Mouse (Mus musculus) olfactory bulb, adult 2 months (tissue): ENCODE data around the gene Sfxn5. TPM values are rescaled to one million over a fixed set of nuclear protein-coding genes. Genes with fewer than 3 reads are reported as not detected.

Experiments
- H3K27ac ChIP-seq: fragments of 200-500 bp; 2 replicates; pipeline ENCODE4 v1.5.1; 2012; ENCODE audit warnings: low read depth, low read length; ENCODE audit not compliant: insufficient read depth
- H3K4me1 ChIP-seq: fragments of 200-500 bp; 2 replicates; pipeline ENCODE4 v1.6.1; 2012; ENCODE audit warnings: low read length; ENCODE audit not compliant: control insufficient read depth, insufficient read depth
- H3K4me3 ChIP-seq: fragments of 200-500 bp; 2 replicates; pipeline ENCODE4 v1.5.1; 2012; ENCODE audit warnings: mild to moderate bottlenecking, low read depth, low read length, moderate library complexity; ENCODE audit not compliant: insufficient read depth
- CTCF ChIP-seq: fragments of 200-500 bp; IDR thresholded peaks from 2 replicates; pipeline ENCODE4 v1.5.1; 2012; ENCODE audit warnings: low read depth, mild to moderate bottlenecking, low read length, moderate library complexity; ENCODE audit not compliant: insufficient read depth
- POLR2A ChIP-seq: fragments of 200-500 bp; IDR thresholded peaks from 2 replicates; pipeline ENCODE4 v1.6.1; 2012; ENCODE audit warnings: mild to moderate bottlenecking, low read depth, low read length, moderate library complexity; ENCODE audit not compliant: insufficient read depth
- WGBS: fragments of 180-500 bp; shearing (Covaris S2); methylation state at CpG from one replicate; pipeline ENCODE4 v1.1.7; 2018; 5-methylcytosine and 5-hydroxymethylcytosine counted together
- polyA plus RNA-seq: library from polyadenylated mRNA; stranded (reverse); fragments of >200 nt; gene quantifications from 2 replicates; pipeline ENCODE4 v1.2.4, GENCODE M21; 2012; ENCODE audit warnings: low replicate concordance; ENCODE audit not compliant: missing spikeins, insufficient read depth, insufficient read length

Sfxn5 gene
- polyA plus RNA-seq, 1 experiment, result not detected

DNA sequence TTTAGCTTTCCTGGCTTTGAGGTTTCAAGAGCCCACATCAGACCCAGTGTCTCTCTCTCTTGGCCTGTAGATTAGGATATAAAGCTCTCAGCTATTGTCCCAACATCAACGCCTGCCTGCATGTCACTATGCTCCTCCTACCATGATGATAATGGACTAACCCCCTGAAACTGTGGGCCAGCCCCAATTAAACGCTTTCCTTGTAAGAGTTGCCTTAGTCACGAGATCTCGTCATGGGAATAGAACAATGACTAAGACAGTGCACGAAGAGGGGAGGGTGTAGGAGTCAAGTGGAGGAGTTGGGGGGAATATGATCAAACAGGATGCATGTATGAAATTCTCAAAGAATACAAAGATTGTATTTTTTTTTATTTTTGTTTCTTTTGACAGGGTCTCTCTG lies 28.3 kb downstream of the Sfxn5 start:
- Histone ChIP-seq H3K27ac (0 out of 2 replicates have a peak overlapping the region, but pooled peaks have one; percentile 21), H3K4me1 (peaks cover 5% of the 10 kb centered on the region; the same call in 1 of the 2 replicates), H3K4me3 (no peak overlapping the region)
- TF ChIP-seq POLR2A (no peak), CTCF (no peak)
- WGBS, result 38% methylated on average over 5 of the region's 5 CpGs

DNA sequence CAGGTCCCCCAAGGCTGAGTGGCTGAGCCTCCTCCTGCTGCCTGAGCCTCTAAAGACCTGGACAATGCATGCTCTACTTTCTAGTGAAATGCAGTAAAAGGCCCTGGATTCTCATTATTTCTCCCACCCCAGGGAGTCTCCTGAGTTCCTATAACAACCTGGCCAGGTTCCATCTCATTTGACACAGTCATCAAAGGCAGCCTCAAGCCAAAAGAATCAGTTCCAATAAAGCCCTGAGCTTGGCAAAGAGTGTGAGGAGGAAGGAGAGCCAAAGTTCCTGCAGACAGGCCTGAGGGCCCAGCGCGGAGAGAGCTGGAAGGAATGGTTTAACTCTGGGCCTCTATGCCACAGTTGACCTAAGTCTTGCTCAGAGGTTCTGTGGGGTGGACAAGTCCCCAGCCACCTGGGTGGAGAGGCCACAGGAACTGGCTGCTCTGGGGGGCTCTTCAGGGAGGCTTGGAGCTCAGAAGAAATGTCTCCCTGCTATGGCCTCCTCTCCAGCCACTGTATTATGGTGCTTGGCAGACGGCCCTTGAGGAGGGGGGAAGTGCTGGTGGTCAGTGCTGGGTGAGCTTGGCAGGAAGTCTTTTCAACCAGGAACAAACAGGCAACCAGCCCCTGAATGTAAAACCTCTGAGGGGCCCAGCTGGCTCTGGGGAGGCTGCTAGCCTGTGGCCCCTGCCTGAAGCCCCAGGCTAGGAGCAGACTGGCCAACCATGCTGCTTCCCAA lies 30.7 kb downstream of the Sfxn5 start:
- Histone ChIP-seq H3K4me1 (peaks cover 5% of the 10 kb centered on the region; the same call in 1 of the 2 replicates), H3K4me3 (no peak overlapping the region), H3K27ac (peak overlapping the region; percentile 40)
- TF ChIP-seq CTCF (no peak), POLR2A (no peak)
- WGBS, result 59% methylated on average over 3 of the region's 3 CpGs

DNA sequence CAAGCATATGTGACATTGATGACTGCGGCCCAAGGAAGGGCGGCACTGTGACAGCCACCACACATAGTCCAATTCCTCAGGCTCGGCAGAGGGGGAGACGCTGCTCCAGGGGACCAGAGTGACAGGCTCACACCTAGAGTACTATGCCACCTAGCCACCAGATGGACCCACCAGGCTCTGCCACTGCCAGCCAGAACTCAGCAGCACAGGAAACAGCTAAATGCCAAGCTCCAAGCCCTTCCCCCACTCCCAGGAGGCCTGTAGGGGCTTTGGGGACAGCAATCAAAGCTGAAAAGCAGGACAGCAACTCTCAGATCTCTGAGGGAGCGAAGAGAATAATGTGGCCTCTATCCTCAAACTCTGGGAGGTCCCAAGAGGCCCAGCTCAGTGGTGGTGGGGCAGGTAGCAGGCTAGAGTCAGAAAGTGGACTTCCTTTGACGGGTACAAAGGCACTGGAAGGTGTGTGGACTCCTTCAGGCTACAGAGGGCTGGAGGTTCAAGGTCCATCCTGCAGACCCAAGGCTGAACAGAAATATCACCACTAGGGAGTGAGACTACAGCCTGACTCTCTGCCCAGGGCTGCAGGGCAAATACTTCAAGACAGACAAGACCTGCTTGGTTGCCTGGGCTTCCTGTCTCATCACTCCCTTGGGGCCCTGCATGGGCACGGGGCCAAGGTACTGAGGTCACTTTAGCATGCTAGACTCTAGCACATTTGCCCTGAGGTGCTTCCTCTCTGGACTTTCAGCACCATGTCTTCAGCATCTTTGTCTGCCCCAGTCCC lies 37.6 kb downstream of the Sfxn5 start:
- TF ChIP-seq POLR2A (no peak), CTCF (no peak)
- Histone ChIP-seq H3K27ac (no peak overlapping the region), H3K4me3 (no peak overlapping the region), H3K4me1 (peaks cover 17% of the 10 kb centered on the region)
- 72% methylated on average over 7 of the region's 7 CpGs for WGBS

DNA sequence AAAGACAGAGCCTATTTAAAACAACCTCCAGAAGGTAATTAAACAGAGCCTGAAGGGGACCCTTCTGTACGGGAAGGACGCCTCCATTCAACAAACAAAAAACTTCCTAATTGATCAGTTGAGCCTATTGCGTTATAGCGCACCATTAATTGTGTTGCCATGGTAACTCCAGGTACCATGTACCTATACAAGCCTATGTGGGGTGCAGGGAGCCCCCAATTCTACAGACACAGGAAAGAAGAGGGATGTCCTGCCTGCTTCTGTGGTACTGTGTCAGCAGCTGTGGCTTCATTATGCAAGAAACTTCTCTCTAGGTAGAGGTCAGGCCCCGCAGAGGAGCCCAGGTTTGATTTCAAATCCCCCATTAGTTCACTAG lies 39.2 kb downstream of the Sfxn5 start:
- 59% methylated on average over 5 of the region's 5 CpGs for WGBS

DNA sequence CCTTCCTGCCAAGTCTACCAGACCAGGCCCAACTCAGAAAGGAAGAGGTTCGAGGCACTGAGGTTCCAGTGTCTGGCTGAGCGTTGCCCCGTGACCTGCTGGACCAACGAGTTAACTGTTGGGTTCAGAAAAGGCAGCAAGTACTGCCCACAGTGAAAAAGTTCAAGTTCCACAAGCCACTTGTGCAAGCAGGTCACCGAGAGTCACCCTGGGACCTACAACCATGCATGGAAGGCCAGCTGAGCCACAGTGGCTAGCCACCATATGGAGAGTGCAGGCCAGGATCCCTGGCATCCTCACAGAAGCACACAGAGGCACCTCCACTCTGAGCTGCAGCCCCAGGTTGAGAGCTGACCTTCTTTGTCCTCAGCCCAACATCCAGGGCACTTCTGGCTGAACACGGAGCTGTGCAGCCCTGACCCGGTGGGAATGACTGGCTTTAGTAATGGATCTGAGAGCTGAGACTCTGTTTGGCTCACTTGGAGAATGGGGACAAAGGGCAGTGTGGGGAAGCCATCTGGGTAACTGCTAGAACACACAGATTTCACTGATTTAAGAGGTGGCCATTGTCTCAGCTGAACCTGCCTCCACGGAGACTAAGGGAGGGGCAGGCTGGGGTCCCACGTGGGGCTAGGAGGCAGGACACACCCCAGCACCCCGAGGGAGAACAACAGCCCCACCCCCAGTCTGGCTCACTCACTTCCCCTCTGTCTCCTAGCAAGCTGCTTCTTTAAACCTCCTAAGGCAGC lies 39.8 kb downstream of the Sfxn5 start:
- Histone ChIP-seq H3K4me3 (no peak overlapping the region), H3K27ac (0 out of 2 replicates have a peak overlapping the region, but pooled peaks have one; percentile 16), H3K4me1 (peaks cover 17% of the 10 kb centered on the region)
- WGBS, result 50% methylated on average over 10 of the region's 10 CpGs
- TF ChIP-seq CTCF (no peak), POLR2A (no peak)

More for the DNA sequence above, 39.2 kb downstream of the Sfxn5 start:
- H3K4me3 ChIP-seq, result no peak overlapping the region
- H3K27ac ChIP-seq, result no peak overlapping the region
- TF ChIP-seq POLR2A (no peak), CTCF (no peak)
- H3K4me1 ChIP-seq, result peaks cover 17% of the 10 kb centered on the region

DNA sequence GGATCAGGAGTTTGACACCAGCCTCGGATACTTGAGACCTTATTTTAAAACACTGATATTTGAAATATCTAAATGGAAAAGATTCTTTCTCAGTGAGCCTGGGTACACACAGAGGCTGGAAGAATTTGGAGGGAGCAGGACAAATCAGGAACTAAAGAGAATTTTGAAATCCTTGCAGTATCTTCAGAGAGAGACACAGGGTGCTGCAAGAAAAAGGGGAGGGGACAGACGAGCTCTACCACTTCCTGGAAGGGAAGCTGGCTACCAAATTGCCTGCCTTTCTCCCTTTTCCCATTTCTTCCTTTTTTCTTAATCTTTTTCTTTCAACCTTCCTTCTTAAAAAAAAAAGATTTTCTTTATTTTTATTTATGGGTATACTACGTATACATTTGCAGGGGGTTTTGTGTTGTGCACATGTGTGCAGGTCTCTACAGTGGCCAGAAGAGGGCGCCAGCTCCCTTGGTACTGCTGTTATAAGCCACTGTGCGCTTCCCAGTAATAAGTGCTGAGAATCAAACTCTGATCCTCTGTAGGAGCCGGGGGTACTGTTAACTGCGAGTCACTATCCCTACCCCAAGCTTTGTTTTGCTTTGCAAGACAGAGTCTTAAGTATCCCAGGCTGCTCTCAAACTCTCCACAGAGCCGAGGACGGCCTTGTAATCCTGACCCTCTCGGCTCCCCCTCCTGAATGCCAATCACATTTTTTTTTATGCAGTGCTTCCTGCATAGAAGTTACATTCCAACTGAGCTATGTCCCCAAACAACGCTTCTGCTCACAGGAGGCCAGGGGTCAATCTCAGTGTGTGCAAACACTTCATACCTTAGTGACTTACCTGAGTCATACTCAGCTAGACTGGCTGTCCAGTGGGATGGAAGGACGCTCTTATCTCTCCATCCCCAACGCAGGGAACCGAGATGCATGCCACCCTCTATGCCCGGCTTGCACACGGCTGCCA lies 42.1 kb downstream of the Sfxn5 start:
- Histone ChIP-seq H3K4me3 (no peak overlapping the region), H3K4me1 (peaks cover 19% of the 10 kb centered on the region), H3K27ac (no peak overlapping the region)
- no peak for TF ChIP-seq POLR2A
- TF ChIP-seq CTCF, result no peak
- 96% methylated on average over 16 of the region's 16 CpGs for WGBS

DNA sequence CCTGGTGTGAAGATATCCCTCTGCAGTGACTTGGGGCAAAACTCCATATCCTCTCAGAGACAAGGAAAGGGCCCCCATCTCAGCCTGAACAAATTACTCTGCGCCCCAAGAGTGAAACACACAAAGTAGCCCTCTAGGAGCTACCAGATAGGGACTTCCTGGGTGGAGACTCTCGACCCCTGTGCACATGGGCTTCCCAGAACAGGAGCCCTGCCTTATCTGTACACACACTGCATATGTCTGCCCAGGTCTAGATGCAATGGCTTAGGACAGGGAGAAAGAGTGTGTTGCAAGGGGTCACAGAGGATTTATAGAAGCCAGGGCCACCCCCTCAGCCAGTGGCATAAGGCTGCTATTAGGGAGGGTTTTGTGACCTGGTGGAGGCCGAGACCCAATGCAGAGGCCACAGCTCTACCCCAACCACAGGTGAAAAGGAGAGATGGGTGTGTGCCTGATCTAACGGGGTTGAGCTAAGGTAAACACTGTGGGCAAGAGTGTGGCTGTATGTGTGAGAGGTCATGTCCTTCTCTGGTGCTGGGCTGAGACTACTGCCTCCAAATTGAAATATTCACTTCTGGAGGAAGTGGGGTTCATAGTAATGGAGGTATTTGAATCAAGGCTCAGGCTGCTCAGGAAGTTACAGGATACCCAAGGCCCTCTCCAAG lies 44.9 kb downstream of the Sfxn5 start:
- no peak overlapping the region for H3K4me3 ChIP-seq
- no peak overlapping the region for H3K27ac ChIP-seq
- WGBS, result 94% methylated on average over 4 of the region's 4 CpGs
- peaks cover 4% of the 10 kb centered on the region; the same call in 1 of the 2 replicates for H3K4me1 ChIP-seq
- TF ChIP-seq POLR2A, result no peak
